Mouse (Mus musculus) spleen, adult 2 months (tissue): ENCODE data around the gene Wdr53. TPM values are rescaled to one million over a fixed set of nuclear protein-coding genes. Genes with fewer than 3 reads are reported as not detected.
A peak's percentile ranks its signal among the peaks of the same experiment; 100 is the strongest.

Source experiments
- DNase-seq, 2 experiments: peaks; one replicate each; pipeline versions ENCODE4 v3.0.0 to v3.0.0-alpha.2; 2012 to 2021; ENCODE audit warnings: low spot score in 2 of 2, low read depth in 1 of 2
- H3K27ac ChIP-seq: fragments of 200-500 bp; 2 replicates; pipeline ENCODE4 v1.5.1; 2012; ENCODE audit warnings: low read length, inconsistent platforms; ENCODE audit not compliant: insufficient read depth
- H3K27me3 ChIP-seq: fragments of 200-500 bp; 2 replicates; pipeline ENCODE4 v1.6.1; 2012; ENCODE audit warnings: mild to moderate bottlenecking, moderate library complexity, low read length, inconsistent platforms; ENCODE audit not compliant: control insufficient read depth, insufficient read depth
- H3K36me3 ChIP-seq: fragments of 200-500 bp; 2 replicates; pipeline ENCODE4 v1.6.1; 2012; ENCODE audit warnings: mild to moderate bottlenecking, low read length, inconsistent platforms; ENCODE audit not compliant: control insufficient read depth, insufficient read depth
- H3K4me1 ChIP-seq: fragments of 200-500 bp; 2 replicates; pipeline ENCODE4 v1.6.1; 2011; ENCODE audit warnings: inconsistent platforms; ENCODE audit not compliant: control insufficient read depth, insufficient read depth, insufficient read length
- H3K4me3 ChIP-seq: fragments of 200-500 bp; 2 replicates; pipeline ENCODE4 v1.5.1; 2011; ENCODE audit warnings: mild to moderate bottlenecking, inconsistent platforms; ENCODE audit not compliant: insufficient read depth, insufficient read length; ENCODE audit errors: extremely low read depth
- CTCF ChIP-seq: fragments of 200-500 bp; IDR thresholded peaks from 2 replicates; pipeline ENCODE4 v1.5.1; 2011; ENCODE audit warnings: mild to moderate bottlenecking, inconsistent platforms; ENCODE audit not compliant: insufficient read depth, insufficient read length, insufficient replicate concordance; ENCODE audit errors: extremely low read depth
- POLR2A ChIP-seq: fragments of 200-500 bp; IDR thresholded peaks from 2 replicates; pipeline ENCODE4 v1.6.1; 2011; ENCODE audit warnings: low read depth, low read length, inconsistent platforms
- WGBS: fragments of 180-500 bp; shearing (Covaris S2); methylation state at CpG from one replicate; pipeline ENCODE4 v1.1.7; 2018; 5-methylcytosine and 5-hydroxymethylcytosine counted together
- polyA plus RNA-seq: library from polyadenylated mRNA; depleted of rRNA; stranded (reverse); fragments of >200 nt; gene quantifications from 2 replicates; pipeline ENCODE4 v1.2.3, GENCODE M21; 2012; rRNA removed

The Wdr53 gene
- 2.3 TPM in 2 replicates for polyA plus RNA-seq

DNA sequence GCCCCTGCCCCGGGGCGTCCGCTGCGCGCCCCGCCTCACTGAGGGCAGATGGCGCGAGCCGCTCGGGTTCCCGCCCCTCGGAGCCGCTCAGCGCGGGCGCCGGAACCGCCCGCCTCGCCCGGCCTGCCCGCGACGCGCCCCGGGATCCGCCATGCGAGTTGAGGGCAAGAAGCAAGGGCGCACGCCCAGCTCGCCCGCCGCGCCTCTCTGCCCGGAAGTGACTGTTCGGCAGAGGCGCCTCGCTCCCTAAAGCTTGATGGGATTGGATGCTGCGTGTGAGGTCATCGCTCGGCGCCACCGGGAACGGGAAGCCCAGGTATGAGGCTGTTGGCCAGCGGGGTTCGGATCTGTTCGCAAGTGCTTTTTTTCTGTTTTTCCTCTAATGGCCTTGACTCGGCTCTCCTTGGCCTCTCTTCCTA is at the start of gene Wdr53, which contains the start of gene Fbxo45:
Gene Wdr53 (plus strand): TSS at position 276 of the 419 bp plus-strand sequence.
Gene Fbxo45 (minus strand): TSS at position 207 of the 419 bp plus-strand sequence.
- no peaks in the 10 kb centered on the region for H3K27me3 ChIP-seq
- TF ChIP-seq POLR2A (peak; percentile 73), CTCF (no peak)
- WGBS, result under 1% methylated on average over 48 of the region's 48 CpGs
- no peaks in the 10 kb centered on the region for H3K36me3 ChIP-seq
- H3K27ac ChIP-seq, result peak within 1 kb of the TSS; percentile 61
- H3K4me3 ChIP-seq, result peak within 1 kb of the TSS; percentile 98
- H3K4me1 ChIP-seq, result no peaks in the 10 kb centered on the region; the same call in 1 of the 2 replicates
- DNase-seq, result peak; percentile 84 to 97

DNA sequence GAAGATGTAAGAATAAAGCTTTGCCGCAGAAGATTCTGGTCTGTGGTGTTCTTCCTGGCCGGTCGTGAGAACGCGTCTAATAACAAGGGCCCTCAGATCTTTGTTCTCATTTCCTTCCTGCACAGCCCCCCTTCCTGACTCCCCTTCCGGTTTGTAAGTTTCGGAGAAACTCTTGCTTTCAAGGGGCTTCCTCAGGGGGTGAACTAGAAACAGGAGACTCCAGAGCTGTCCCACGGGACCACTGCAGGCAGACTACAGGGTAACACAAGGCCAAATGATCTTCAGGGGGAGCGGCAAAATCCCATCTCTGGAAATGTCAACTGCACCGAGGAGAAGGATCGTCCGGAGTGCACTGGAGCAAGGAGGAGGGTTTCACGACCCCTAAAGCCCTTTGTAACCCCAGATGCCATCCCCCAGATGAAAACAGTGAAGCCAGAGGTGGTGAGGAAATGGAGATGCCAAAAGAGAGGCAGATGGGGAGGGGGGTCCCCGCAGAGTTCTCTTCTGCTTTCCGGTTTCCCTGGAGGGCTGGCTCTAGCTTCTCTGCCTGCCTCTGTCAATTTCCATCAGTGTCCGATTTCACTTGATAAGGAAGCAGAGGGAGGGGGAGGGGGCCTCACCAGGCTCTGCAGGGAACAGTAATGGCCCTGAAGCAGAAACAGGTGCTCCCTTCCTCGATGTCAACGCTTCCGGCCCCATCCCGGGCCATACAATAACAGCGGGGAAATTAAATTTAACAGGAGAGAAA is 46.6 kb upstream of the Wdr53 start:
- Histone ChIP-seq H3K27ac (peak overlapping the region; percentile 96), H3K4me1 (peaks cover 4% of the 10 kb centered on the region; the same call in 1 of the 2 replicates), H3K36me3 (no peaks in the 10 kb centered on the region), H3K27me3 (no peaks in the 10 kb centered on the region), H3K4me3 (peak overlapping the region; percentile 62)
- TF ChIP-seq CTCF, result no peak
- TF ChIP-seq POLR2A, result no peak
- peak in 1 of 2 experiments; percentile 48 for DNase-seq
- 32% methylated on average over 21 of the region's 21 CpGs for WGBS

DNA sequence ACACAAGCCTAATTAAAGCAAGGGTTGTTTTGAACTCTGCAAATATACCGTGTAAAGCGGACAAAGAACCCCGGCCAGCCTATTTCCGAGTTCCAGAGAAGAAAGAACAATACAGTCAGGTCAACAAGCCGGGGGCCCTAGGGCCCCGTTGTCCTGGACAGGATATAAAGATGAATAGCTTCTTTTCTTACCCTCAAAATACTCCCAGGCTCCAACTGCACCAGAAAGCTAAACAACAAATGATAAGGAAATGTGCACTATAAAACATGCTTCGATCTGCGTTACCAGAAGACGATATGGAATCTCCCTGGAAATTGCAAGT is 46.1 kb upstream of the Wdr53 start:
- Histone ChIP-seq H3K27ac (peak overlapping the region; percentile 96), H3K36me3 (no peaks in the 10 kb centered on the region), H3K27me3 (no peaks in the 10 kb centered on the region), H3K4me1 (peaks cover 4% of the 10 kb centered on the region; the same call in 1 of the 2 replicates), H3K4me3 (peak overlapping the region; percentile 62; the same call in 1 of the 2 replicates)
- TF ChIP-seq CTCF (no peak), POLR2A (no peak)
- WGBS, result 69% methylated on average over 9 of the region's 9 CpGs
- no peak for DNase-seq

DNA sequence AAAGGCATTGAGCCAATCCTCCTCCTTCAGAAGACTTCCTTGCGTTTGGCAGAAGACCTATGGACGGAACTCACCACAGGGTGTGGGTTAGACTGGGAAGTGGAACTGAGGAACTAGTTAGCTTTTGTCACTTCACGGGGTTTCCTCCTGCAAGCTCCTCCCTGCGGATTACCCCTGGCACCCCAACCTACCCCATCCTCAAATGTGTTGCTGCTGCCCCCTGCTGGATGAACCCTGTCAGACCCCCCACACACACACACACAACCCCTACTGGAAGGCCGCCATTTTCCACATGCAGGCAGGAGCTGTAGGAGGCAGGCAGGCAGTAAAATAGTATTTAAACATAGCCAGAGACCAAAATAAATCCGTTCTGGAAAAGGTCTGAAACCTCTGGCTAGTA is 44.3 kb upstream of the Wdr53 start:
- Histone ChIP-seq H3K4me3 (no peak overlapping the region), H3K36me3 (no peaks in the 10 kb centered on the region), H3K4me1 (peaks cover 4% of the 10 kb centered on the region; the same call in 1 of the 2 replicates), H3K27me3 (no peaks in the 10 kb centered on the region), H3K27ac (peak overlapping the region; percentile 6; the same call in 1 of the 2 replicates)
- peak; percentile 89 to 92 for DNase-seq
- WGBS, result 15% methylated on average over 6 of the region's 6 CpGs
- TF ChIP-seq POLR2A (no peak), CTCF (peak; percentile 93)

DNA sequence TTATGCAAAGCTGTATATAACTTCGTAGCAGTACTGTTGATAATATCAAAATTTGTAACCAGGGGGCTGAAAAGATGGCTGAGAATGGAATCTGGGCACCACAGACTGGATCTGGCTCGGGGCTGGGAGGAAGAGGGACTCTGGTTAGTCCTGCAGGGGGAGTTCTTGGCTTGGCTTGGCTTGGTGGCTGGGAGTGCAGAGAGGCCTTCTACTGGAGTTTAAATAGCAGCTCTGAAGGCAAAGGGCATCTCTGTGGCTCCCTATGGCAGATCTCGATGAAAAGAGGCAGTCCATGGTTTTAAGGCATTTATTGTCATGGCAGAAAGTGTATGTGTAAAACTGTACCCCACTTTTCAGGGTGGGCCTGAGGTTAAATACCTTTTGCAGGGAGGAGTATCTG is 42.1 kb upstream of the Wdr53 start:
- WGBS, result 73% methylated on average over 3 of the region's 3 CpGs
- Histone ChIP-seq H3K27me3 (no peaks in the 10 kb centered on the region), H3K4me3 (no peak overlapping the region), H3K4me1 (peaks cover 4% of the 10 kb centered on the region; the same call in 1 of the 2 replicates), H3K36me3 (no peaks in the 10 kb centered on the region), H3K27ac (no peak overlapping the region)
- no peak for TF ChIP-seq POLR2A
- TF ChIP-seq CTCF, result no peak
- no peak for DNase-seq

DNA sequence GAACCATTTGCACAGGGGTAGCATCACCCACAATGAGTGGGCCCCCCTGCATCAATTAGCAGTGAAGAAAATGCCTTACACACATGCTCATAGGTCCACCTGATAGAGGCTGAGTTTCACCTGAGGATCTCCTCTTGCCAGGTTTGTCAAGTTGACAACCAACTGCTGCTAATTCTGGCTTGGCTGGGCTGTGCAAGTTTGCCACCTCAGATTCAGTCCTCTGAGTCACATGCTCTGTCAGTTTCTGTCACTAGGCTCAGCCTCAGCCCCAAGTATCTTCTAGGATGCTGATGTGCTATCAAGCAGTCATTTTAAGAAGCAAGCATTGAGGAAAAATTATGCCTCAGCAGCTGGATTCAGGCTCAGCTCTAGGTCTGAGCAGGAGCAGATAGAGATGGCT is 32.9 kb upstream of the Wdr53 start:
- Histone ChIP-seq H3K36me3 (no peaks in the 10 kb centered on the region), H3K27me3 (no peaks in the 10 kb centered on the region), H3K4me1 (no peaks in the 10 kb centered on the region), H3K27ac (no peak overlapping the region), H3K4me3 (no peak overlapping the region)
- TF ChIP-seq POLR2A, result no peak
- TF ChIP-seq CTCF, result no peak
- no peak for DNase-seq
